Mouse (Mus musculus): ENCODE measurements at regions not wholly inside any gene's neighbourhood (a gene's known extent, or its start where the extent isn't known, plus 50 kb on each side); places are given as distances from the start of the nearest gene placed in this dataset.
A peak's percentile ranks its signal among the peaks of the same experiment; 100 is the strongest.

GRCm38 (mm10) chr9:43965171-43965570, 78.0 kb upstream of the Thy1 start:
- Histone ChIP-seq H3K27ac (ENCODE audit: low read depth, low read length) (no peak overlapping the region), H3K4me3 (ENCODE audit: low read length) (no peak overlapping the region), H3K9me3 (ENCODE audit: control insufficient read depth, low read length) (no peaks in the 10 kb centered on the region), H3K4me2 (ENCODE audit: low read length) (no peak overlapping the region), H3K9ac (ENCODE audit: low read depth, low read length) (no peak overlapping the region), H3K36me3 (ENCODE audit: control insufficient read depth, insufficient read depth, low read length) (no peaks in the 10 kb centered on the region), H3K27me3 (replicated peaks; ENCODE audit: control insufficient read depth, insufficient read depth, low read length) (no peaks in the 10 kb centered on the region), H3K4me1 (ENCODE audit: control insufficient read depth, insufficient read depth, low read depth, low read length) (peaks cover 7% of the 10 kb centered on the region)
- ATAC-seq, result no peak
- 79% methylated on average over 4 of the region's 4 CpGs for WGBS

DNA sequence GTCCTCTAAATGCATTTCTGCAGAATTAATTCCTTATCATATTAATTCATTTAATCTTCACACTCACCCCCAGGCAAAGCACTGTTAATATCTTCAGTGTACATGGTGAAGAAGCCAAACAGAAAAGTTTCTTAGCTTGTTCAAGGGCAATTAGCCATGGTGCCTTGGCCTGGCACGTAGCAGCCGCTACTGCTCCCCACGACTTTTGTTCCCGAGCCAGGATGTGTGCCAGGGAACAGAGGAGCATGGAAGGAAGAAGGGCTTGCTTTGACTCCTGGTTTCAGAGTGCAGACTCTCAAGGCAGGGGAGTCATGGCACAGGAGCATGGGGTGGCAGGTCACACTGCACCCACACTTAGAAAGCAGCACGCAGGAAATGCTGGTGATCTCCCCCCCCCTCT, 77.4 kb upstream of the Thy1 start:
- WGBS, result 65% methylated on average over 5 of the region's 5 CpGs

GRCm38 (mm10) chr9:43970043-43970795, 73.0 kb upstream of the Thy1 start:
- Histone ChIP-seq H3K4me1 (ENCODE audit: control insufficient read depth, insufficient read depth, low read depth, low read length) (peaks cover 16% of the 10 kb centered on the region), H3K4me2 (ENCODE audit: low read length) (peak overlapping the region; percentile 16), H3K9me3 (ENCODE audit: control insufficient read depth, low read length) (no peaks in the 10 kb centered on the region), H3K4me3 (ENCODE audit: low read length) (no peak overlapping the region), H3K36me3 (ENCODE audit: control insufficient read depth, insufficient read depth, low read length) (no peaks in the 10 kb centered on the region), H3K27ac (ENCODE audit: low read depth, low read length) (no peak overlapping the region), H3K27me3 (replicated peaks; ENCODE audit: control insufficient read depth, insufficient read depth, low read length) (no peaks in the 10 kb centered on the region), H3K9ac (ENCODE audit: low read depth, low read length) (peak overlapping the region; percentile 44)
- 17% methylated on average over 9 of the region's 9 CpGs for WGBS
- ATAC-seq, result peak; percentile 64

More for the DNA sequence above, 77.4 kb upstream of the Thy1 start:
- no peak for ATAC-seq
- no peak overlapping the region for H3K4me2 ChIP-seq (ENCODE audit: low read length)
- no peaks in the 10 kb centered on the region for H3K27me3 ChIP-seq (replicated peaks; ENCODE audit: control insufficient read depth, insufficient read depth, low read length)
- H3K27ac ChIP-seq (ENCODE audit: low read depth, low read length), result no peak overlapping the region
- H3K9me3 ChIP-seq (ENCODE audit: control insufficient read depth, low read length), result no peaks in the 10 kb centered on the region
- H3K4me3 ChIP-seq (ENCODE audit: low read length), result no peak overlapping the region
- H3K9ac ChIP-seq (ENCODE audit: low read depth, low read length), result no peak overlapping the region
- no peaks in the 10 kb centered on the region for H3K36me3 ChIP-seq (ENCODE audit: control insufficient read depth, insufficient read depth, low read length)
- H3K4me1 ChIP-seq (ENCODE audit: control insufficient read depth, insufficient read depth, low read depth, low read length), result peaks cover 14% of the 10 kb centered on the region

DNA sequence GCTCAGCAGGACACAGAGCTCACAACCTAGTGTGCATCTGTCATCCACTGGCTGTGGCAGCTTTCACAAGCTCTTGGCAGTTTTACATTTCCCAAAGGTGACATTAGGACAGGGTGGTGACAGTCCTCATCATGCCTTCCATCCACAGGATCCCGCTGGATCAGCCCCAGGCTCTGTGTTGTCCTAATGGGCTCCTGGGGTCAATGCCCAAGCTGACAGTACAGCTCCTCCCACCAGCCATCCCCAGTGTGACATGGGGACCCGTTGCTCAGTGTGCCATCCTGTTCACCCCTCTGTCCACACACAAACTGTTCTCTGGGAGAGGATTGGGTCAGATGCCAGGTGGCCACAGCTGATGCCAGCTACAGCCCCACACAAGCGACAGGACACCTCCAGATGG, 72.3 kb upstream of the Thy1 start:
- H3K9me3 ChIP-seq (ENCODE audit: control insufficient read depth, low read length), result no peaks in the 10 kb centered on the region
- H3K9ac ChIP-seq (ENCODE audit: low read depth, low read length), result no peak overlapping the region
- no peaks in the 10 kb centered on the region for H3K36me3 ChIP-seq (ENCODE audit: control insufficient read depth, insufficient read depth, low read length)
- H3K4me3 ChIP-seq (ENCODE audit: low read length), result no peak overlapping the region
- no peak overlapping the region for H3K4me2 ChIP-seq (ENCODE audit: low read length)
- WGBS, result 34% methylated on average over 3 of the region's 3 CpGs
- peaks cover 16% of the 10 kb centered on the region for H3K4me1 ChIP-seq (ENCODE audit: control insufficient read depth, insufficient read depth, low read depth, low read length)
- no peaks in the 10 kb centered on the region for H3K27me3 ChIP-seq (replicated peaks; ENCODE audit: control insufficient read depth, insufficient read depth, low read length)
- ATAC-seq, result peak; percentile 43
- H3K27ac ChIP-seq (ENCODE audit: low read depth, low read length), result no peak overlapping the region

DNA sequence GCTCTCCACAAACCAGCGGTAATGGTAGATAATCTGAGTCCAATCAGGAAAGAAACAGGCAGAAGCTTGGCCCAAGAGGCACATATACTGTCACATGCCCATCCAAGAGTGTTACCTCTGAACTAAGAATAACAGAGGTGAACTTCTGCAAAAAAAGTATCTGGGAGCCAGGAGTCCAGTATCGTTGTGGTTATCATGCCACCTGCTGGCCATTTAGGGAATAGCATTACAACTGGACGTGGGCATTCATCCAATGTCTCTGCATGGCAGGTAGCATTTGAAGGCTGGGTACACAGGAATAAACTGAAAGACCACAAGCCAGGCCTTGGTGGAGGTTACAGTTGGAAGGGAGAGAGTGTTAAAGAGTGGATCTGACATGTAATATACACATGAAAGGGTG, 70.9 kb upstream of the Thy1 start:
- ATAC-seq, result no peak
- WGBS, result 14% methylated on average over 3 of the region's 3 CpGs
- H3K27ac ChIP-seq (ENCODE audit: low read depth, low read length), result no peak overlapping the region

GRCm38 (mm10) chr9:43975405-43975804, 67.8 kb upstream of the Thy1 start:
- no peak for ATAC-seq
- Histone ChIP-seq H3K4me1 (ENCODE audit: control insufficient read depth, insufficient read depth, low read depth, low read length) (peaks cover 6% of the 10 kb centered on the region), H3K4me2 (ENCODE audit: low read length) (no peak overlapping the region), H3K4me3 (ENCODE audit: low read length) (no peak overlapping the region), H3K9ac (ENCODE audit: low read depth, low read length) (no peak overlapping the region), H3K27me3 (replicated peaks; ENCODE audit: control insufficient read depth, insufficient read depth, low read length) (no peaks in the 10 kb centered on the region), H3K27ac (ENCODE audit: low read depth, low read length) (no peak overlapping the region), H3K36me3 (ENCODE audit: control insufficient read depth, insufficient read depth, low read length) (no peaks in the 10 kb centered on the region), H3K9me3 (ENCODE audit: control insufficient read depth, low read length) (no peaks in the 10 kb centered on the region)
- 61% methylated on average over 2 of the region's 2 CpGs for WGBS

More for the DNA sequence above, 70.9 kb upstream of the Thy1 start:
- Histone ChIP-seq H3K9me3 (ENCODE audit: control insufficient read depth, low read length) (no peaks in the 10 kb centered on the region), H3K36me3 (ENCODE audit: control insufficient read depth, insufficient read depth, low read length) (no peaks in the 10 kb centered on the region), H3K4me3 (ENCODE audit: low read length) (no peak overlapping the region), H3K9ac (ENCODE audit: low read depth, low read length) (no peak overlapping the region), H3K4me1 (ENCODE audit: control insufficient read depth, insufficient read depth, low read depth, low read length) (peaks cover 16% of the 10 kb centered on the region), H3K27me3 (replicated peaks; ENCODE audit: control insufficient read depth, insufficient read depth, low read length) (no peaks in the 10 kb centered on the region), H3K4me2 (ENCODE audit: low read length) (no peak overlapping the region)

DNA sequence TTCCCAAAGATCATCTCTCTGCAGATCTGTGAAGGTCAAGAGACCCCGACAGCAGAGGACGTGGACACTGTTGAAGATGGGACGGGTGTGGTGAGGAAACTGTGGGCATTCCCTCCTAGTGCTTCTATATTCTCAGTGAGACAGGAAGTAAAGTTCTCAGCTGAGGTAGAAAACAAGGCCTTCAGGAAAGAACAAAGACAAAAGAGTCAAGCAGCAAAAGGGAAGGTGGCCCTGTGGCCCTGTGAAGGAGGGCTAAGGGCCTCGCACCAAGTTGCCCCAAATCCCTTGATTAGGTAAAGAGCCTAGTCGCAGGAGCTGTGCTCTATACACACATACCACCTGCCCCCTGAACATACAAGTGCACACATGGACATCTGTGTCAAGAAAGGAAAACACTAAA, 66.8 kb upstream of the Thy1 start:
- WGBS, result 92% methylated on average over 5 of the region's 5 CpGs
- ATAC-seq, result no peak

GRCm38 (mm10) chr9:43977773-43978172, 65.4 kb upstream of the Thy1 start:
- no peak for ATAC-seq
- H3K9me3 ChIP-seq (ENCODE audit: control insufficient read depth, low read length), result no peaks in the 10 kb centered on the region
- H3K27me3 ChIP-seq (replicated peaks; ENCODE audit: control insufficient read depth, insufficient read depth, low read length), result no peaks in the 10 kb centered on the region
- no peaks in the 10 kb centered on the region for H3K36me3 ChIP-seq (ENCODE audit: control insufficient read depth, insufficient read depth, low read length)
- H3K27ac ChIP-seq (ENCODE audit: low read depth, low read length), result no peak overlapping the region
- H3K4me2 ChIP-seq (ENCODE audit: low read length), result no peak overlapping the region
- H3K4me1 ChIP-seq (ENCODE audit: control insufficient read depth, insufficient read depth, low read depth, low read length), result no peaks in the 10 kb centered on the region
- no peak overlapping the region for H3K9ac ChIP-seq (ENCODE audit: low read depth, low read length)
- WGBS, result 59% methylated on average over 3 of the region's 3 CpGs
- no peak overlapping the region for H3K4me3 ChIP-seq (ENCODE audit: low read length)

More for the DNA sequence above, 66.8 kb upstream of the Thy1 start:
- no peak overlapping the region for H3K4me2 ChIP-seq (ENCODE audit: low read length)
- H3K4me3 ChIP-seq (ENCODE audit: low read length), result no peak overlapping the region
- H3K27ac ChIP-seq (ENCODE audit: low read depth, low read length), result no peak overlapping the region
- no peaks in the 10 kb centered on the region for H3K36me3 ChIP-seq (ENCODE audit: control insufficient read depth, insufficient read depth, low read length)
- H3K9ac ChIP-seq (ENCODE audit: low read depth, low read length), result no peak overlapping the region
- H3K9me3 ChIP-seq (ENCODE audit: control insufficient read depth, low read length), result no peaks in the 10 kb centered on the region
- no peaks in the 10 kb centered on the region for H3K27me3 ChIP-seq (replicated peaks; ENCODE audit: control insufficient read depth, insufficient read depth, low read length)
- H3K4me1 ChIP-seq (ENCODE audit: control insufficient read depth, insufficient read depth, low read depth, low read length), result no peaks in the 10 kb centered on the region

DNA sequence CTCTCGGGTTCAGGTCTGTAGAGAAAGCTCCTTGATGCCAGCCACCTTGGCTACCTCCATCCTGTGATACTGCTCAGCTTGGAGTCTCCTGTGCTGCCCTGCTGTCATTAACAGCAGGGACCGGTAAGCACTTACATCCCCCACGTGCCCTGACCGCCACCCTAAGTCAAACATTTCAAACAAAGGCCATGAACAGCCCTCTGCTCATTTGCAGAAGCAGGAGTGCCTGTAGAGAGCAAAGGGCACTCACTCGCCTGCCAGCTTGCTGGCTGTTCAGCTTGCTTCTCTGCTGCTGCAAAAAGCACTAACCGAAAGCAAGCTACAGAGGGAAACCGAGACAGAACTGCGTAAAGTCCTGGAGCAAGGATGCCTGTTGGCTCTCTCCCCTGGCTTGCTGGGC, 61.8 kb upstream of the Thy1 start:
- Histone ChIP-seq H3K27ac (ENCODE audit: low read depth, low read length) (no peak overlapping the region), H3K4me3 (ENCODE audit: low read length) (no peak overlapping the region), H3K9ac (ENCODE audit: low read depth, low read length) (no peak overlapping the region), H3K4me1 (ENCODE audit: control insufficient read depth, insufficient read depth, low read depth, low read length) (no peaks in the 10 kb centered on the region), H3K9me3 (ENCODE audit: control insufficient read depth, low read length) (no peaks in the 10 kb centered on the region), H3K27me3 (replicated peaks; ENCODE audit: control insufficient read depth, insufficient read depth, low read length) (no peaks in the 10 kb centered on the region), H3K36me3 (ENCODE audit: control insufficient read depth, insufficient read depth, low read length) (no peaks in the 10 kb centered on the region), H3K4me2 (ENCODE audit: low read length) (no peak overlapping the region)
- WGBS, result 43% methylated on average over 8 of the region's 8 CpGs
- no peak for ATAC-seq
